Comparison of ENCODE assay signal across 8 mouse cellular contexts in the genomic region with DNA sequence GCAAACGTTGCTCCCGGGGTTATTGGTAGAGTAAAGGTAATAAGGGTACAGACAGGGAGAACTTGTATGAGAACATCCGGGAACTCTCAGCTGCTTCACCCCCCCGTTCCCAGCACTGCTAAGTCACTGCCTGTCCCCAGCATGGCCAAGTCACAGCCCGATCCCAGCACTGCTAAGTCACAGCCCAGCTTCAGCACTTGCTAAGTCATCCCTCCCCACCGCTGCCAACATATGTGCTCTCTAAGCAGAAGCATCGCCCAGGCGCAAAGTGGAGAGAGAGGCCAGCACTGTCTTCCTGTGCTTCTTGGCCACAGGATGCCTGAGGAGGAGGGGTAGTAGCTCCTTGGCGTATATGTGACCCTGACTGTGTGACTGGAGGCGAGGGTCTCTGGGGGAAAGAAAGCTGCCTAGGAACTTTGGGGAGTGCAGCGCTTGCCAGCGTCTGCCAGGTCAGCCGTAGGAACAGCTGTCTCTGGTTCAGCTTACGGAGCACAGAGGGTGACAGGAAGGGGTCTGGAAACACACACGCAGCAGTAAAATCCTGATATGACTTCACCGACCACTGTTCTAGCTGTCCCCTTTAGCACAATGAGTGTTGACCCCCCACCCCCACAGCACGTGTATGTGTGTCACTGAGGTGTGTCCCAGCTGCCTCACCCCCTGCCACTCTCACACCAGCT. TPM values are rescaled to one million over a fixed set of nuclear protein-coding genes. Genes with fewer than 3 reads are reported as not detected.
A peak's percentile ranks its signal among the peaks of the same experiment; 100 is the strongest.
DNase-seq lines count a peak whose midpoint lies in the region; ATAC-seq lines count a peak whose summit lies in the region.

No protein-coding gene starts in this region.

- no peak for DNase-seq in kidney, adult 18-20 months
- peak; percentile 24 for DNase-seq in c-Kit-negative CD71-positive TER-119-positive erythroid progenitor cells, embryonic 14.5 days (ENCODE audit: low read depth, low spot score)
- DNase-seq in heart, adult 18-20 months, result peak; percentile 63 to 71
- DNase-seq in skeletal muscle tissue, adult 2 months (ENCODE audit: low read depth, low spot score), result peak; percentile 97
- no peak for DNase-seq in Muller cell, postnatal 12 days (ENCODE audit: inconsistent ontology term)
- DNase-seq in hindbrain, embryonic 11.5 days (ENCODE audit: low spot score), result no peak

- no peaks in the 10 kb centered on the region; the same call in 1 of the 2 replicates for H3K36me3 ChIP-seq in kidney, embryonic 15.5 days
- H3K36me3 ChIP-seq in limb, embryonic 12.5 days, result peaks cover 27% of the 10 kb centered on the region; the same call in 1 of the 2 replicates
- H3K36me3 ChIP-seq in hindbrain, embryonic 11.5 days (ENCODE audit: control insufficient read depth, insufficient read depth, low read length), result no peaks in the 10 kb centered on the region

- H3K9me3 ChIP-seq in kidney, embryonic 15.5 days (replicated peaks), result no peaks in the 10 kb centered on the region
- no peaks in the 10 kb centered on the region for H3K9me3 ChIP-seq in limb, embryonic 12.5 days
- no peaks in the 10 kb centered on the region for H3K9me3 ChIP-seq in hindbrain, embryonic 11.5 days (ENCODE audit: control insufficient read depth, low read length)

- no peak overlapping the region for H3K4me3 ChIP-seq in kidney, embryonic 15.5 days (replicated peaks)
- H3K4me3 ChIP-seq in limb, embryonic 12.5 days (replicated peaks), result no peak overlapping the region
- no peak overlapping the region for H3K4me3 ChIP-seq in hindbrain, embryonic 11.5 days (ENCODE audit: low read depth, low read length)

- no peaks in the 10 kb centered on the region for H3K27me3 ChIP-seq in kidney, embryonic 15.5 days
- no peaks in the 10 kb centered on the region for H3K27me3 ChIP-seq in limb, embryonic 12.5 days
- no peaks in the 10 kb centered on the region for H3K27me3 ChIP-seq in hindbrain, embryonic 11.5 days (ENCODE audit: control insufficient read depth, insufficient read depth, low read length)

- 27% methylated on average over 17 of the region's 17 CpGs for WGBS in kidney, embryonic 15.5 days
- 33% methylated on average over 17 of the region's 17 CpGs for WGBS in limb, embryonic 12.5 days
- 58% methylated on average over 17 of the region's 17 CpGs for WGBS in hindbrain, embryonic 11.5 days

- no peak overlapping the region for H3K27ac ChIP-seq in kidney, embryonic 15.5 days
- no peak overlapping the region for H3K27ac ChIP-seq in limb, embryonic 12.5 days
- no peak overlapping the region for H3K27ac ChIP-seq in hindbrain, embryonic 11.5 days (ENCODE audit: low read depth, low read length)

- peaks cover 8% of the 10 kb centered on the region for H3K4me1 ChIP-seq in kidney, embryonic 15.5 days
- peaks cover 13% of the 10 kb centered on the region for H3K4me1 ChIP-seq in limb, embryonic 12.5 days (replicated peaks)
- no peaks in the 10 kb centered on the region for H3K4me1 ChIP-seq in hindbrain, embryonic 11.5 days (replicated peaks; ENCODE audit: control insufficient read depth, insufficient read depth, low read length)

- peak; percentile 34; the same call in 1 of the 2 replicates for ATAC-seq in kidney, embryonic 15.5 days (replicated peaks; ENCODE audit: low FRiP score)
- ATAC-seq in limb, embryonic 12.5 days (ENCODE audit: insufficient number of reproducible peaks, insufficient read depth, low FRiP score, low TSS enrichment, low read depth), result peak; percentile 50
- ATAC-seq in hindbrain, embryonic 11.5 days (ENCODE audit: low FRiP score), result no peak

- H3K4me2 ChIP-seq in kidney, embryonic 15.5 days, result no peak overlapping the region
- no peak overlapping the region for H3K4me2 ChIP-seq in limb, embryonic 12.5 days
- H3K4me2 ChIP-seq in hindbrain, embryonic 11.5 days (replicated peaks; ENCODE audit: low read depth, low read length), result no peak overlapping the region

- H3K9ac ChIP-seq in kidney, embryonic 15.5 days, result no peak overlapping the region
- H3K9ac ChIP-seq in limb, embryonic 12.5 days (replicated peaks), result peak overlapping the region; percentile 44
- H3K9ac ChIP-seq in hindbrain, embryonic 11.5 days (ENCODE audit: low read depth, low read length), result no peak overlapping the region

RNA-seq across cellular contexts. Expression of a gene that starts 18.2 kb away (rescaled TPM):
- polyA plus RNA-seq in kidney, embryonic 15.5 days (2015; fragmentation: Nextera tagmentation; extraction: Ambion mirVana), result 8.7 and 10.6 TPM in 2 replicates
- 1 to 10 TPM; 1.3 to 1.6 TPM for total RNA-seq in heart, adult 18-20 months (2021)
- polyA plus RNA-seq in limb, embryonic 12.5 days (2016; fragmentation: Nextera tagmentation; extraction: Ambion mirVana), result 13.4 and 16.3 TPM in 2 replicates
- polyA plus RNA-seq in hindbrain, embryonic 11.5 days (2014; fragmentation: Nextera tagmentation; extraction: Ambion mirVana), result 10.9 and 12.8 TPM in 2 replicates

RNA-seq across cellular contexts. Expression of a gene that starts 24.0 kb away (rescaled TPM):
- polyA plus RNA-seq in kidney, embryonic 15.5 days (2015; fragmentation: Nextera tagmentation; extraction: Ambion mirVana), result 0.14 and 0.18 TPM in 2 replicates
- total RNA-seq in heart, adult 18-20 months (2021), result not detected
- polyA plus RNA-seq in limb, embryonic 12.5 days (2016; fragmentation: Nextera tagmentation; extraction: Ambion mirVana), result 0.37 TPM in 1 of 2 replicates, not detected in the other
- polyA plus RNA-seq in hindbrain, embryonic 11.5 days (2014; fragmentation: Nextera tagmentation; extraction: Ambion mirVana), result not detected in 2 replicates

RNA-seq across cellular contexts. Expression of a gene that starts 28.6 kb away (rescaled TPM):
- polyA plus RNA-seq in kidney, embryonic 15.5 days (2015; fragmentation: Nextera tagmentation; extraction: Ambion mirVana), result 81.7 and 95.6 TPM in 2 replicates
- 10 to 100 TPM; 31.4 to 55.0 TPM for total RNA-seq in heart, adult 18-20 months (2021)
- 49.1 and 55.2 TPM in 2 replicates for polyA plus RNA-seq in limb, embryonic 12.5 days (2016; fragmentation: Nextera tagmentation; extraction: Ambion mirVana)
- 33.4 and 34.1 TPM in 2 replicates for polyA plus RNA-seq in hindbrain, embryonic 11.5 days (2014; fragmentation: Nextera tagmentation; extraction: Ambion mirVana)

RNA-seq across cellular contexts. Expression of a gene that starts 49.8 kb away (rescaled TPM):
- 11.1 and 13.8 TPM in 2 replicates for polyA plus RNA-seq in kidney, embryonic 15.5 days (2015; fragmentation: Nextera tagmentation; extraction: Ambion mirVana)
- 10 to 100 TPM; 13.6 to 17.2 TPM for total RNA-seq in heart, adult 18-20 months (2021)
- 7.1 and 7.5 TPM in 2 replicates for polyA plus RNA-seq in limb, embryonic 12.5 days (2016; fragmentation: Nextera tagmentation; extraction: Ambion mirVana)
- polyA plus RNA-seq in hindbrain, embryonic 11.5 days (2014; fragmentation: Nextera tagmentation; extraction: Ambion mirVana), result 7.5 and 9.7 TPM in 2 replicates

RNA-seq across cellular contexts. Expression of a gene that starts 56.4 kb away (rescaled TPM):
- 2.1 and 3.5 TPM in 2 replicates for polyA plus RNA-seq in kidney, embryonic 15.5 days (2015; fragmentation: Nextera tagmentation; extraction: Ambion mirVana)
- under 1 TPM; 0.31 to 0.60 TPM for total RNA-seq in heart, adult 18-20 months (2021)
- 8.0 TPM in 2 replicates for polyA plus RNA-seq in limb, embryonic 12.5 days (2016; fragmentation: Nextera tagmentation; extraction: Ambion mirVana)
- 1.2 and 2.6 TPM in 2 replicates for polyA plus RNA-seq in hindbrain, embryonic 11.5 days (2014; fragmentation: Nextera tagmentation; extraction: Ambion mirVana)

Comparison
In these comparisons a context has a peak if more than half of its experiments do, and no peak if none do; other contexts are left out.
1. DNase-seq: peak in c-Kit-negative CD71-positive TER-119-positive erythroid progenitor cells, embryonic 14.5 days (single experiment), heart, adult 18-20 months (2 of 2) and skeletal muscle tissue, adult 2 months (single experiment); none in kidney, adult 18-20 months (single experiment), Muller cell, postnatal 12 days (single experiment) and hindbrain, embryonic 11.5 days (single experiment).